Mouse (Mus musculus): ENCODE data around the gene Rad51d.

- TF ChIP-seq ZNF384 (IDR thresholded peaks at IDR 0.05; ENCODE audit: low read depth, low read length), result no peak
- no peak for TF ChIP-seq JUND (conservative IDR thresholded peaks at IDR 0.05; ENCODE audit: low read depth, low read length)
- no peak for TF ChIP-seq SMC3 (IDR thresholded peaks at IDR 0.05; ENCODE audit: low read depth, low read length)
- TF ChIP-seq CTCF (conservative IDR thresholded peaks at IDR 0.05 in 1 of 2, IDR thresholded peaks at IDR 0.05 in 1 of 2; ENCODE audit: low read depth in 2 of 2, low read length in 2 of 2), result no peak
- no peak for TF ChIP-seq NELFE (IDR thresholded peaks at IDR 0.05; ENCODE audit: low read depth, low read length)
- TF ChIP-seq BHLHE40 (IDR thresholded peaks at IDR 0.05; ENCODE audit: low read depth, low read length), result no peak
- TF ChIP-seq MXI1 (IDR thresholded peaks at IDR 0.05; ENCODE audit: low read depth, low read length), result no peak
- TF ChIP-seq POLR2AphosphoS2 (IDR thresholded peaks at IDR 0.05; ENCODE audit: low read depth, low read length), result no peak
- no peak for TF ChIP-seq MEF2A (IDR thresholded peaks at IDR 0.05; ENCODE audit: borderline replicate concordance, low read depth, low read length)
- TF ChIP-seq POLR2A (IDR thresholded peaks at IDR 0.05; ENCODE audit: low read depth, low read length), result no peak
- no peak for TF ChIP-seq CHD1 (IDR thresholded peaks at IDR 0.05; ENCODE audit: low read depth, low read length)
- TF ChIP-seq SIN3A (IDR thresholded peaks at IDR 0.05; ENCODE audit: low read length), result no peak
- no peak for TF ChIP-seq GABPA (IDR thresholded peaks at IDR 0.05; ENCODE audit: insufficient replicate concordance, low read depth, low read length)
These were observed 12.6 kb downstream of the Rad51d start for GRCm38 (mm10) chr11:82877726-82878344.

Measured in CH12.LX (cell line).